Mouse (Mus musculus) lung, postnatal 0 days (tissue): Measurements from ENCODE around the gene Ttll12.

Experiments
- CTCF ChIP-seq: IDR thresholded peaks from 2 replicates; pipeline ENCODE4 v1.5.1; 2016; ENCODE audit warnings: antibody characterized with exemption, mild to moderate bottlenecking
- EP300 ChIP-seq: IDR thresholded peaks from 2 replicates; pipeline ENCODE4 v1.6.1; 2016; ENCODE audit warnings: antibody characterized with exemption, mild to moderate bottlenecking, control low read depth

DNA sequence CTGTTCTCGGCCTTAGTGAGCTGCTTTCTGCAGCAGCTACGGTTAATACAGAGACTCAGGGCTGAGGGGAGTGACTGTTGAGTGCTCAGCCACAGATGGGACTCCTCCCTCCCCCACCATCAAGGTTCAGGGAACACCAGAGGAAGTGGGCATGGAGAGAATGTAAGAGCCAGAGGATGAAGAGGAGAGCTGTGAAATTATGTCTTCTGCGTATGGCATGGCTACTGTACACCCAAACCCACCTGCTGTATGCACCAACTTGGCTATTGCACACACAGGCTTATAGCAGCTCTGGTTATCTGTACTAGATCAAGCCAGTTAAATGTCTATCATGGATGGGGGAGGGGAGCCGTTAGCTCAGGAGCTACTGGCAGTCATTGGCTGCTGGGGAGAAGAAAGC lies 6.2 kb upstream of the Ttll12 start:
- no peak for TF ChIP-seq CTCF
- TF ChIP-seq EP300 = no peak
